Mouse (Mus musculus) spleen, embryonic (tissue): ENCODE results near the gene Alg12.

Experiments
- CTCF ChIA-PET: fragments of 350-600 bp; sonication (Branson Sonifier 250); formaldehyde crosslinking; loops from one replicate; lab custom pipeline; 2022; lab: Charles Lee

The Alg12 gene

DNA sequence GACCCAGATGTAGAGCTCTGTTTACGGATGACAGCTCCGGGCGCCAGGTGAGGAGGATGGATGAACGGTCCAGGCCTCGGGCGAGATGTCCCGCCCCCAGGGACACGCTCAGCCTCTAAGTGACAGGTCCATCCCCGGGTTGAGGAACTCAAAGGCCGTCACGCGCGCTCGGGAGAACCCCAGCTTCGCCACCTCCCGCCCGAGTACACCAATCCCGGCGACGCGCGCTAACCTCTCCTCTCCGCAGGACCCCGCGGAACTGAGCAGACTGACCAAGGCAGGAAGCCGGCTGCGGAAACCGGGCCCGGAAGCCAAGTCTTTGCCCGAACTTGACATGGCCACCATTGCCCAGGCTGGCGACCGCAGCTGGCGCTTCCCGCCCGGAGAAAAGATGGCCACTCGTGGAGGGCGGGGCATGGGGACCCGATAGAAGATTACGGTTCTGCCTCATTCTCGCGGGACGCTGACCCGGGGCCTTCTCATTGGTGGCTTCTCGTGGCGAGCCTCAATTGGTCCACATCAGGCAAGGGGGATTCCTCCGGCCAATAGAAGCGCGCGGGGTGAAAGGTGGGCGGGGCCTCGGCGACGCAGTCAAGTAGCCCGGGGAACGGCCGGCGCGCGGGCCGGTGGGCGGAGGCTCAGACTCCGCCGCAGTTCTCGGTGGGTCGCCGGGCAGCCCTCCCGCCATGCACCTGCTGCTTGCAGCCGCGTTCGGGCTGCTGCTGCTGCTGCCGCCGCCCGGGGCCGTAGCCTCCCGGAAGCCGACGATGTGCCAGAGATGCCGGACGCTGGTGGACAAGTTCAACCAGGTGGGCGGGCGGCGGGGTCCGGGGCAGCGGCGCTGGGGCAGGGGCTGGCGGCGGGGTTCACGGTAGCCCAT is at the start of gene Alg12, which contains the start of gene Creld2:
Gene Alg12, minus strand, starts transcription at position 293 of the 880 bp plus-strand sequence.
Gene Creld2, plus strand, starts transcription at position 621 of the 880 bp plus-strand sequence.
- CTCF ChIA-PET, result no interaction called here

DNA sequence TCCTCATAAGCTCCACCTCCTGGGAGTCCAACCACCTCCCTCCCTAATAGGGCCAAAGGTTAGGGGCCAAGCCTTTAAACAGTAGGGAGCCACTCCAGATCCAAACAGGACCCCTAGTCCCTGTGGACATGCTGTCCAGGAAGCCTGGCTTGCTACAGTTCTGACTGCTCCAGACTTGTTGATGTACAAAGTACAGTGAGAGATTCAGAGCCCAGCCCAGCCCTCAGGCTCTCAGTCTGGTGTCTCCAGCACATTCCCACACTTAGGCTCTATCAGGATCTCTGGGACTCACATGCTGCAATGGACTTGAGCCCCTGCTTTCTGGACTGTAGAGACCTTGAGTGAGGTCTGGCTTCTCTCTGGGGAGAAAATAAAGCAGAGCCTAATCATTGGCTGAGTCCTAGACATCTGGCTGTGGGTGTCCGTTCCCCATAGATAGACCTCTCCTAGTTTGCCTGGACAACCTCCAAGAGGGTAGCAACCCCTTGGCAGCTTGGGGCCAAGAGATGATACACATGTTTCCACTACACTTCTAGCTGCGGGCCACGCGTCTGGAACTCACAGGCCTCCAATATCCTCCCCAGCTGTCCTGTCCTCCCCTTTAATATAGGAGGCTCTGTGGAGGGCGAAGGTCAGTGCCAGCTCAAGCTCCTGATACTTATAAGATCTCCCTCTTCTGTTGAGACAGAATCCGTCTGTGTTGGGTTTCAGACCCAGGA is 49.1 kb upstream of the Alg12 start:
- CTCF ChIA-PET, result interaction anchor here (0.8 kb wide), 1 partner anchor 76 kb away, joined by 5 read pairs; no protein-coding TSS in a partner anchor

DNA sequence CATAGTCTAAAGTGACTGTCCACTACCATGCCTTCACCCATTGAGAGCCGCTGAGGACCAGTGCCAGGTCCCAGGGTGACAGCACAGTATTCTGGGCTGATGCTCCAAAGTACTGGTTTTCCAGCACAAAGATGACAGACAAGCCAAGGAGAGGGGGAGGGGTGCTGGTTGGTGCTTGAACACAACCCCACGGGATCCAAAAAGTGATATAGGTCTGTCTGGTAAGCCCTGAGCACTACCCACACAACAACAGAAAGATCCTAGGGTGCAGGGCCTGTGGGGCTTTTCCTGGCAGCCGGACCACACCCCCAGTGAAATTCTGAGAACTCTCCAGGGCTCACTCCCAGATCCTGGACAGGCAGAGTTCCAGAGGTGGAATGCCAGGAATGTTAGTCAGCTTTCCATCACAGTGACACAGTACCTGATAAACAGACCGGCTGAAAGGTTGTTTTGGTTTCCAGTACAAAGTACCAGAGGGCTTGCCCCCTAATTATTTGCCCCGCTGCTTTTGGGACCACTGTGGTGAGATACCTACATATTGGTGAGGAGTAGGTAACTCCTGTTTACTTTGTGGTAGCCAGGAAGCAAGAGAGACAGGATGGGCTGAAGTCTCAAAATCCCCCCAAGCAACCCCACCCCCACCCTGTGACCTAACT is 48.4 kb upstream of the Alg12 start:
- CTCF ChIA-PET, result interaction anchor here (0.8 kb wide), 1 partner anchor 75 kb away, joined by 5 read pairs; no protein-coding TSS in a partner anchor

DNA sequence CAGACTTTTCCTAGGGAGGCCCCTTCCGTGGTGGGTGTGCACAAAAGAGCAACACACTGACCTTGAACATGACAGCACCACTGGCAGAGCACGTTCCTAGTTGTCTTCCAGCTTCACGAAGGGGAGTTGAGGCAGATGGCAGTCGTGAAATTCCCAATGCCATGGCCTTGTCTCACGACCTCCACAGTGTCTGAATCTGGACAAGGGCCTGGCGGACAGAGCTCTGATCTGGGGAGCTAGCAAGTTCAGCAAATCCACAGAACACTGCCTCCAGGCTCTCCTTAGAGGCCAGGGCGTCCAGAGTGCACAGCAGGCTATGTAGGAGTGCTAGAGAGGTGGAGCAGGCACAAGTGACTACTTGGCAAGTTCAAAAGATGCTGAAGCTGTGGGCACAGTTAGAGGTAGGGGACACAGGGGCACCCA is 47.8 kb upstream of the Alg12 start:
- CTCF ChIA-PET, result no interaction called here

DNA sequence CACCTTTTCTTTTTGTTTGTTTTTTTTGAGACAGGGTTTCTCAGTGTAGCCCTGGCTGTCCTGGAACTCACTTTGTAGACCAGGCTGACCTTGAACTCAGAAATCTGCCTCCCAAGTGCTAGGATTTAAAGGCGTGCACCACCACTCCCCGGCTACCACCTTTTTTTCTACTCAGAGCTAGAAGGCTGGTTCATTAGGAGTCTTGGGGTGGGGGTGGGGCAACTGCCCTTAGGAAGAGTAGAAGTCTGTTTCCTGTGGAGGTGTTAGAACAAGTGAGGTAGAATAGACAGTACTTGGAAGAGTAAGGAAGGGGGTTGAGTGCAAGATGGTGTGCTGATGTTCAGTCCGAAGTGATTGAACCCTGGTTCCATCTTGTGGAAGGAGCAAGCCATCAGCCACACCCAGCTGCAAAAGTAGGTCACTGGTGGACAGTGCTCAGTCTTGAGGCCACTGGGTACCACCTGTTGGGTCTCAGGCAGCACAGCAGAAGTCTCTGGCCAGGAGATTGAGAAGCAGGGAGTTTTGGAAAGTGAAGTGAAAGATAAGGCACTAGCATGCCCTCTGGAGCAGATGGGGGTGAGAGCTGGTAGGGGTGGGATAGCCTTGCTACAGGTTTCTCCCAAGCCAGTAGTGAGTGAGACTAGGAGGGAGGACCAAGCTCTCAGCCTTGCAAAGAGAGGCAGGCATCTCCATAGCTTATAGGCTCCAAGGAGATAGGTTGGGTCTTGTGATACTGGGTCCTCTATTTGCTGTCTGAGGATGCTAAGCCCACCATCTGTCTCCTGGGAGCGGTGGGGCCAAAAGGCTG is 47.0 kb upstream of the Alg12 start:
- CTCF ChIA-PET, result no interaction called here

DNA sequence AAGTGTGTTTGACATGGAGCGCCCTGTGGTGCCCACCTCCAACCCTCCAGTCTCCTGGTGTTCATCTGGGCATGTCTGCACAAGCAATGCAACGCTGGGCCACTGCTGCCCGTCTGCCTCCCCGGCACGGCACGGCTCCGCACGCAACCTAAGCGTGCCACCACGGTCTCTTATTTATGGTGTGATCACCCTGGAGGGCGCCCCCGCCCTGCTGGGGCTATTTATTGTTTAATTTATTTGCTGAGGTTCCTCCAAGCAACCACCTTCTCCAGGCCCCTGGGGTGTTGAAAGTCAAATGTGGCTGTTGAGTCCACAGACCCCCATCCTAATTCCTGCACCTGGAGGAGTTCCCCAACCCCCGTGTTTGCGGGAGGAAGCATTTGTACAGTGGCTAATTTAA is 45.9 kb upstream of the Alg12 start:
- CTCF ChIA-PET, result interaction anchor here (0.6 kb wide), 1 partner anchor 492 kb away, joined by 11 read pairs; no protein-coding TSS in a partner anchor

DNA sequence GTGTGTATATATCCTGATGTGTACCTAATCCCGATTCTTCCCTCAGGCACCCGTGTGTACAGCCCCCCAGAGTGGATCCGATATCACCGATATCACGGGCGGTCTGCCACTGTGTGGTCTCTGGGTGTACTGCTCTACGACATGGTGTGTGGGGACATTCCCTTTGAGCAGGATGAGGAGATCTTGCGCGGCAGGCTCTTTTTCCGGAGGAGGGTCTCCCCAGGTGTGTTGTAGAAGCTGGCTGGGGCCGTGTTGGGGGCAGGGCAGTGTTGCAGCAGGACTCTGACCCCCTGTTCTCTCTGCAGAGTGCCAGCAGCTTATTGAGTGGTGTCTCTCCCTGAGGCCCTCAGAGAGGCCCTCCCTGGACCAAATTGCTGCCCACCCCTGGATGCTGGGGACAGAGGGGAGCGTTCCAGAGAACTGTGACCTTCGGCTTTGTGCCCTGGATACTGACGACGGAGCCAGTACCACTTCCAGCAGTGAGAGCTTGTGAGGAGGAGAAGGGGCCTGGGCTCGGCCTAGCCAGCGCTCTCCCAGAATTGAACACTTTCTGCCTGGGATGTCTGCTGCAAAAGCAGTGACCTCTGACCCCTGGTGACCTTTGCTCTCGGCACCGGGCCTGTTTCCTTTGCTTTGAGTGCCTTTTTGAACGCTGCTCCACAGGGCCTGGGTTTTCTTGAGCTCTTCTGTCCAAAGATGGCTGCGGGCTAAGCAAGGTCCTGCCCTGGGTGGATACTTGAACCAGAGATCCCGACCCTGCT is 45.3 kb upstream of the Alg12 start:
- CTCF ChIA-PET, result interaction anchor here (0.6 kb wide), 1 partner anchor 493 kb away, joined by 11 read pairs; no protein-coding TSS in a partner anchor

DNA sequence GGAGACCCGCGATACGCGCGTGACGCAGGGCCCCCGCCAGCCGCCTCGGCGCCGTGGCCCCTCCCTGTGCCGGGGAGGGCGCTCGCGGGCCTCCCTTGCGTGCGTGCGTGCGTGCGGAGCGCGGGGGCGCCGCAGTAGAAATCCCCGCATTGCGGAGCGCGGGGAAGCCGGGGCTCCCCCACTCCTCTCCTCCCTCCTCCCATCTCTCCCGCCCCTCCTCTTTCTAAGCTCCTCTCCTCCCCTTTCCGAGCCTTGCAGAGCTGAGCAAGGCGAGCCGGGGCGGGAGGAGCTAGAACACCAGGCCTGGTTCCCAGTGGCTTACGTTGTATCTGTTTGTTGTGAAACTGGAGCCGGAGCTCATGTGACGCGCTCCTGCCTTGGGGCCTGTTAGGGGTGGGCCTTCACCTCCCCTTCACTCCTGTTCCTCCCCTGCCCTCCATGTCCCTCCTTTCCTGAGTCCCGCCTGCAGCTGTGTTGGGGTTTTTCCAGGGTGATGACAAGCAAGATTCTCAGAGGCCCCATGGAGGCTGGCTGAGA is 44.6 kb upstream of the Alg12 start:
- CTCF ChIA-PET, result no interaction called here

DNA sequence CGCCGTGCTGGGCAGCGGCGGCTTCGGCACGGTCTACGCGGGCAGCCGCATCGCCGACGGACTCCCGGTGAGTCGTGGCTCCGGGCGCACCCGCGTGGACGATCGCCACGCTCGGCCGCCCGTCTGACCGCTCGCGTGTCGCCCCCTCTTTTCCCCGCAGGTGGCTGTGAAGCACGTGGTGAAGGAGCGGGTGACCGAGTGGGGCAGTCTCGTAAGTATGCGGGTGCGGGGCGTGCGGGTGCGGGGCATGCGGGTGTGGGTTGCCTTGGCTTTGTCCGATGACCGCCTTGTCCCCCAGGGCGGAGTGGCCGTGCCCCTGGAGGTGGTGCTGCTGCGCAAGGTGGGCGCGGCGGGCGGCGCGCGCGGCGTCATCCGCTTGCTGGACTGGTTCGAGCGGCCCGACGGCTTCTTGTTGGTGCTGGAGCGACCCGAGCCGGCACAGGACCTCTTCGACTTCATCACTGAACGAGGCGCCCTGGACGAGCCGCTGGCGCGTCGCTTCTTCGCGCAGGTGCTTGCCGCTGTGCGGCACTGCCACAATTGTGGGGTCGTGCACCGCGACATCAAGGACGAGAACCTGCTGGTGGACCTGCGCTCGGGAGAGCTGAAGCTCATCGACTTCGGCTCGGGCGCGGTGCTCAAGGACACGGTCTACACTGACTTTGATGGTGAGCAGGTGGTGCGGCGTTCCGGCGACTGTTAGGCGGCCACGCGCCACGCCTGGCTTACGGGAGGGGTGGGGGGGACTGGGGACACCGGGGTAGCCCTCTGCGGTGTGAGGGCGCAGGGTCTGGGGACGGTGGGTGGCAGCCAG is 44.0 kb upstream of the Alg12 start:
- CTCF ChIA-PET, result no interaction called here

DNA sequence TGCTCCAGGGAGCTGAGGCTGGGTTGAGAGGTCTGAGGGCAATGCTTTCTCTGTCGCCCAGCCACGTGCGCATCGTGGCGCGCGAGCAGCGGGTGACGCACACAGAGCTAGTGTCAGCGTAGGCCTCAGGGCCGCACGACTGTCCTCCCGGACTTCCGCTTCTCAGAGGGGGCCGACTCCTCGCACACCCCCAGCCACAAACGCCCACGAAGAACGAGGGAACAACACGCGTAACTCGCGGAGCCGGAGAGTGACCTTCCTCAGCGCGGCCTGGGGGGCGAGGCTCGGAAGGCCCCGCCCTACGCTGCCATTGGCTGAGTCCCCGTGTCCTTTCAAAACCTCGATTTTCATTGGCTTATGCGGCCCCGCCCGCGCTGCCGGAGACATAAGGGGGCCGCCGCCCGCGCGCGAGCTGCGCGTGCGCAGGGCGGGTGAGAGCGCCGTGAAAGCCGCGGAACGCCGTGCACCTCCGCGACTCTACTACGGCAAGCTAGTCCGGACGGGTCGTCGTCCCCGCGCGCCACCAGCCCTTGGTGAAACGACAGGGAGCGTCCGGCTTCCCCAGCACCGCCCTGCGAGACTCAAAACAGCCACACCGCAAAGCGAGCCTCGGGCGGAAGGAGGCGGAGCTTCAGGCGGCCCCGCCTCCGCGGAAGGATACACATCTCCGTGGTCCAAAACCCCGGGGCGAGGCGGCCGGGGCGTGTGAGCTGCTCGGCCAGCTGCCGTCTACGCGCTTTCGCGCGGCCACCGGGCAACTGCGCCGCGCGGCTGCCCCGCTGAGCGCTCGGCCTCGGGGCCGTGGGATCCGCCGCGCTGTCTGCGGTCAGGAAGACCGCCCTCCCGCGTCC is 42.9 kb upstream of the Alg12 start, which contains the start of gene Pim3:
Gene Pim3, plus strand, starts transcription at position 415 of the 851 bp plus-strand sequence.
- CTCF ChIA-PET, result no interaction called here

DNA sequence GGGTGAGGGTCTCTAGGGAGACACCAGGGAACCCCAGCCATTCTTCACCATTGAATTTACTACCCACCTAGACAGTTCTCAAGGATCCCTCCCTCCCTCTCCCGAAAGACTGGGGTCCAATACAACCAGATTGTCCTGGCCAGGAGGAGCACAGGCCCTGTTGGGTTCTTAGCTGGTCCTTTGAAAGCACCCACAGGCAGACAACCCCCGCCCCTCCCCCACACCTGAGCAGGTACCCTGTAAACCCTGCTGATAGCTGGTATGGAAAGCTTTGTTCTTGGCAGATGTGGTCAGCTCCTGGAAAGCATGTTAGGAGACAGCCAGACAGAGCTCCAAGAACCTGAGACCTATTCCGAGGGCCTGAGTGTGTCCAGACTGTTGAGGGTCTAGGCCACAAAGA is 41.7 kb upstream of the Alg12 start:
- CTCF ChIA-PET, result interaction anchor here (1.0 kb wide), 1 partner anchor 33 kb away, joined by 3 read pairs; no protein-coding TSS in a partner anchor

DNA sequence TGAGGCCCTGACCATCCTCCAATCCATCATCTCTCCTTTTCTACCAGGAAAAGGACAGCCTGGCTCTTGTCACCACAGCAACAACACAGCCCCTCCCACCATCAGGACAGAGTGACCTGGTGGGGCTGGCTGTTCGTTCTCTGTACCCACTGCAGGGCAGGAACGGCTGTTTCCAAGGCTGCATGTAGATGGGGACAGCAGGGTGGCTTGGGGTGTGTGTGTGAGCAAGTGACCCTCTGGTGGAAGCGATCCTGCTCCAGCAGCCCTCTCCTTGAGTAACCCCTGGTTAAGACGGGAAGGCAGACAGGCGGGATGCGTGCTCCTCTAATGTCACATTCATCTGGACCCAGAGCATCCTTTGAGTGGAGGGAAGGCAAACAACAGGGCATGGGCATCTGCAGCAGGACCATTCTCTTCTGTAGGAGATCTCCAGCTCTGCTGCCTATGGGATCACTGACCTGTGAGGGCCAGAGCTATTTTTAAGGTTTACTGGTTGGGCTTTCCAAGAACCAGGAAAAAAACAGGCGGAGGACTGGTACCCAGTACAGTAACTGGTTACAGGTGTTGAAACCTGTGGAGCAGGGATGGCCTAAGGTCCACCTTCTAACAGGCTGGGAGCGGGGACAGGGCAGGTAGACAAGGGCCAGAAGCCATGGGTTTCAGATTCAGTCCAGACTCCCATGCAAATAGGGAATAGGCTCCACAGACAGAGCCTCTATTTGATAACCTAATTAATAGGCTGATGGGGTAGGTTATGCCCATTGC is 40.3 kb upstream of the Alg12 start:
- CTCF ChIA-PET, result no interaction called here

DNA sequence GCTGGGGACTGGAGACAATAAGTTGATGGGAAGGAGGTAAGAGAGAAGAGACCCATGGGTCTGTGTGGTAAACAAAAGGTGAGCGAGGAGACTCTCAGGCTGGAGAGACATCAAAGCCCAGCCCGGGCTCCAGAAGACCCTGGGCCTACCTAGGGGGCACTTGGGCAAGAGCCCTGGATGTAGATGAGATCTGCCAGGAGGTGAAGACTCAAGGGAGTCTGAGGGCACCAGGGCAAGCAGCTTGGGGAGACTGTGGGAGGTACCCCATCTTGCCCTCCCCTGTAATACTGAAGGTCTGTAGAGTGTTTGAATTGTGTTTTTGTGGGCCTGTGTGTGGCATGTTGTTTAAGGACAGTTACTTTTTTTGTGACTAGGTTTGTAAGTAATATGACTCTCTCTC is 39.6 kb upstream of the Alg12 start:
- CTCF ChIA-PET, result no interaction called here

DNA sequence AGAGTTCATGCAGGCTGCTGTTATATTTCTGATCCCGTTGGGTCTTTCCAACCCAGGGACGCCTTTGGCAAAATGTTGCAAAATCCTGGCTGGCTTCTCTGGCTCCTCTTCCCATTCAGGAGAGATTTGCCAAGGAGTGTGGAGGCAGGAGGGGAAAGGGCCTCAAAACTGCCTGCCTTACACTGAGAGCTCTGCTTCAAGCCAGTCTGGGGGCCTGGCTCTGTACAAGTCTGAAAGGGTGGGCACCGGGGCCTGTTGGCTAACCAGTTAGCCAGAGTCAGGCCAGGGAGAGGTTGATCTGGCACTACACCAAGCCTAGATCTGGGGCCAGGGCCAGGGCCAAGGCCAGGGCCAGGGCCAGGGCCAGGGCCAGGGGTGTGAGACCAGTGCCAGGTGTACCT is 39.0 kb upstream of the Alg12 start:
- CTCF ChIA-PET, result no interaction called here

DNA sequence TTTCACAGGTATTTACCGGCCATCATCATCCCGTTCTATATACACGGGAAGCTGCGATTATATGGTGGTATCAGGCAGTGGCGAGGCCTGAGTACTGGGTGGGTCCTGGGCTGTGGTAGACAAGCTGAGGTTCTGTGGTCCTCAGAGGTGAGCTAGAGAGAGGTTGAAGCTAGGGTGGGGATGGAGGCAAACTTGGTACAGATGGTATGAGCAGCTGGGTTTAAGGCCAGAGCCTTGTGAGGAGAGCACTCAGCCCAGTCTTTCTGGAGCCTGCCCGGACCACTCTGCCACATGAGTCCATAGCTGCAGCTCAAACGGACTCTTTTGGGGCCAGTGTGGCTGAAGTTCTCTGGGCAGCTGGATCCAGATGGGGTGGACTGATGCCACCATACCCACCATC is 38.2 kb upstream of the Alg12 start:
- CTCF ChIA-PET, result no interaction called here

DNA sequence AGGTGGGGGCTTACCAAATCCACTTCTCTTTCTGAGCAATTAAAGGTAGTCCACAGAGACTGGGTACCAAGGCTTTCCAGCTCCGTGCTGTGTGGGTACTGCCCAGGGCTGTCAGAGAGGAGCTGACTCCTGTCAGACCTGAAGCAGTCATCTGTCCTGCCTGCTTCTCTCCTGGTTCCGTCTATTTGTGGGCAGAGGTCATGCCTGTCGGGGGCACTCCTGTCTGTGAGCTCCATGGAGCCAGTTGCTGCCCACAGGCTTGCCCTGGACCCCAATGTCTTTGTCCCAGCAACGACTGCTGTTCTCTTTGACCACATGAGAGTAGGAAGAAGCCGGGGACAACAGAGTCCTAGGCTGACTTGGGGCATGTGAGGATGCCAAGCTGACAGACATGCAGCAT is 37.5 kb upstream of the Alg12 start:
- CTCF ChIA-PET, result no interaction called here

DNA sequence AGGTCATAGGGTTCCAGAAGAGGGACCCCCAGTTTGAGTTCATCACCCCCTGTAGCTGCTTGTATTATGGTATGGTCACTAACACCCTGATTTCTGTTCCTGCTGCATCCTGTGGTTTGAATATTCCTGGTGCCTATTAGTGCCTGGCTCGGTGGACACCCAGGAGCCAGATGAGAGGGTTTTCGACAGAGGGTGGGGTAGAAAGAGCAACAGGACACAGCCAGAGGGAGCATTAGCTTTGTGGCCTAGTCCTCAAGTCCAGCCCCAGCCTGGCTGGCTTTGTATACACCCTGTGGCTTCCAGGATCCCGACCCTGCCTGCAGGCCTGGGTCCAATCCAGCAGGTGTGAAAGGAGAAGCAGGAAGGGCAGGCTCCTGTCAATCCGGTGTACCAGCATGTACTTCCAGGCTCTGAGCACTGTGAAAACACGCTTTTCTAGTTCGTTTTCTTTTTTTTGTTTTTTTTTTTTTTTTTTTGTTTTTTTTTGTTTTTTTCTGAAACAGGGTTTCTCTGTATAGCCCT is 36.8 kb upstream of the Alg12 start:
- CTCF ChIA-PET, result no interaction called here
